Mouse (Mus musculus): Measurements from ENCODE around the gene Nrl. TPM values are rescaled to one million over a fixed set of nuclear protein-coding genes. Genes with fewer than 3 reads are reported as not detected.

Gene Nrl
- polyA plus RNA-seq, 1 experiment from 2014 or later, result not detected

GRCm38 (mm10) chr14:55554635-55555034, 29.9 kb upstream of the Nrl start:
- Histone ChIP-seq H3K36me3 (0 out of 2 replicates have a peak, but pooled peaks cover 2% of the 10 kb centered on the region), H3K27me3 (ENCODE audit: insufficient read depth, poor library complexity, severe bottlenecking) (no peaks in the 10 kb centered on the region), H3K4me3 (no peak overlapping the region), H3K27ac (no peak overlapping the region), H3K4me1 (replicated peaks) (peaks cover 8% of the 10 kb centered on the region; the same call in 1 of the 2 replicates), H3K9me3 (no peaks in the 10 kb centered on the region)
- DNase-seq (ENCODE audit: low spot score), result no peak

DNA sequence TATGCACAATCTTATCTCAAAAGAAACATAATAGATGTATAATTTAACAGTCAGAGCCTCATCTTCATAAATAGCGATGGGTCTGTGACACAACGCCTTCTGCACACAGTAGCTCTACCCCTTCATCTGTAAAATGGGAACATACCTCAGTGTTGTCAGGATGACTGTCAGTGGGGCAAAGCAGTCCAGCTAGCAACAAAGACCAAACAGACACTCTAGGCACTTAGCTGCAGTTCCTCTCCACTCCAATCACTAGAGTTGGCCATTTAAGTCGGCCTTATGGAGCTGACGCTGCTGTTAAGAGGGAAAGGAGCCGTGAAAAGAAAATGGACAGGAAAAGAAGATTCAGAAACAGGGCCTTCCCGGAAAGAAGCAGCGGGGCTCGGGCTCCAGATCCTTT, 27.0 kb upstream of the Nrl start:
- Histone ChIP-seq H3K4me1 (replicated peaks) (peaks cover under 1% of the 10 kb centered on the region; the same call in 1 of the 2 replicates), H3K27me3 (ENCODE audit: insufficient read depth, poor library complexity, severe bottlenecking) (no peaks in the 10 kb centered on the region), H3K36me3 (peaks cover 29% of the 10 kb centered on the region), H3K27ac (no peak overlapping the region), H3K9me3 (no peaks in the 10 kb centered on the region), H3K4me3 (no peak overlapping the region)
- DNase-seq (ENCODE audit: low spot score), result no peak
- WGBS, result 92% methylated on average over 8 of the region's 8 CpGs

- no peaks in the 10 kb centered on the region for H3K4me1 ChIP-seq (replicated peaks)
- H3K27me3 ChIP-seq (ENCODE audit: insufficient read depth, poor library complexity, severe bottlenecking), result no peaks in the 10 kb centered on the region
- WGBS, result 70% methylated on average over 5 of the region's 5 CpGs
- peaks cover 32% of the 10 kb centered on the region for H3K36me3 ChIP-seq
- H3K4me3 ChIP-seq, result no peak overlapping the region
- H3K9me3 ChIP-seq, result no peaks in the 10 kb centered on the region
- DNase-seq (ENCODE audit: low spot score), result no peak
- H3K27ac ChIP-seq, result no peak overlapping the region
These were observed 26.6 kb upstream of the Nrl start for GRCm38 (mm10) chr14:55551347-55551746.

GRCm38 (mm10) chr14:55550191-55550590, 25.4 kb upstream of the Nrl start:
- 90% methylated on average over 6 of the region's 6 CpGs for WGBS
- no peak overlapping the region for H3K27ac ChIP-seq
- no peak for DNase-seq (ENCODE audit: low spot score)
- no peaks in the 10 kb centered on the region for H3K9me3 ChIP-seq
- H3K36me3 ChIP-seq, result peaks cover 44% of the 10 kb centered on the region
- no peak overlapping the region for H3K4me3 ChIP-seq
- H3K4me1 ChIP-seq (replicated peaks), result no peaks in the 10 kb centered on the region
- H3K27me3 ChIP-seq (ENCODE audit: insufficient read depth, poor library complexity, severe bottlenecking), result no peaks in the 10 kb centered on the region

- Histone ChIP-seq H3K36me3 (peaks cover 52% of the 10 kb centered on the region), H3K9me3 (no peaks in the 10 kb centered on the region), H3K4me1 (replicated peaks) (peaks cover 22% of the 10 kb centered on the region), H3K27me3 (ENCODE audit: insufficient read depth, poor library complexity, severe bottlenecking) (no peaks in the 10 kb centered on the region), H3K27ac (no peak overlapping the region), H3K4me3 (no peak overlapping the region)
- whole genome bisulfite sequencing, result 93% methylated on average over 9 of the region's 9 CpGs
- DNase-seq (ENCODE audit: low spot score), result no peak
These were observed 19.6 kb upstream of the Nrl start for GRCm38 (mm10) chr14:55544334-55544733.

DNA sequence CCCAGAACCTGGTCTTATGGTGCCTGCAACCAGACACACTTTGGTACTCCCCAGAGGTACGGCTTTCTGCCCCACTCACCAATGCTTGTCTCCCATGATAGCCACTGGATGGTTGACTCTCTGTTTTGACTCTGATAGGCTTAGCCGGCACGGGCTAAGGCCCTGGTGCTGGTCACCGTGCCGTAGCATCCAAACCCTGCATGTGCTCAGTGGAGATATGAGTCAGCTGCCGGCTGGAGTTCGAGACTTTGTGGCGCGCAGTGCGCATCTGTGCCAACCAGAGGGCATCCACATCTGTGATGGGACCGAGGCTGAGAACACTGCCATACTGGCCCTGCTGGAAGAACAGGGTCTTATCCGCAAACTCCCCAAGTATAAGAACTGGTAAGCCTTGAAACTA, 17.5 kb upstream of the Nrl start:
- H3K27ac ChIP-seq, result no peak overlapping the region
- no peak for DNase-seq (ENCODE audit: low spot score)
- no peaks in the 10 kb centered on the region for H3K27me3 ChIP-seq (ENCODE audit: insufficient read depth, poor library complexity, severe bottlenecking)
- WGBS, result 95% methylated on average over 12 of the region's 12 CpGs
- H3K36me3 ChIP-seq, result peaks cover 32% of the 10 kb centered on the region
- H3K4me3 ChIP-seq, result no peak overlapping the region
- H3K4me1 ChIP-seq (replicated peaks), result peaks cover 22% of the 10 kb centered on the region
- no peaks in the 10 kb centered on the region for H3K9me3 ChIP-seq

DNA sequence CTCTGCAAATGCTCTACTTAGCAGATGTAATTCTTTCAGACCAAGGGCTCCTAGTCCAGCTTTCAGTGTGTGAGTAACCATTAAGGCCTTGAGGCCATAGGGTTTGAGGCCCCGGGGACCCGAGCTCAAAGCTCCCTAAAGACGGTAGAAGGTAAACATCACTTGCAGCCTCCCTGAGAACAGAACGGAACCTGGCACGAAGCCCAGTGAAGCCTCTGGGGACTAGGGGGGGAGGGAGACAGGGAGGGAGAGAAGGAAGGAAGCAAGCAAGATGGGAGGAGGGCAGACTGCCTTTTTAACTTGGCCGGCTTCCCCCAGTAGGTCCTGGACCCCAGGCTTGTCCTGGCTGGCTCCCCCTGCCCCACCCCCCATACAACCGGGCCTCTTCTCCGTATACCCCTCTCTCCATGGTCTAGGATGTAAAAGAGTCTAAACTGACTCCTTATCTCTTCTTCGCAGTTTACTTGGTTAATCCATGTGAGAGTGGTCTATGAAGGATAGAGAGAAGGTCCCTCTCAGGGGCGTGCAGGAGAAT, 16.1 kb upstream of the Nrl start:
- peak overlapping the region; percentile 74 for H3K4me3 ChIP-seq
- H3K9me3 ChIP-seq, result no peaks in the 10 kb centered on the region
- DNase-seq (ENCODE audit: low spot score), result peak; percentile 46
- peak overlapping the region; percentile 90 for H3K27ac ChIP-seq
- H3K36me3 ChIP-seq, result peaks cover 21% of the 10 kb centered on the region
- 9% methylated on average over 10 of the region's 10 CpGs for WGBS
- no peaks in the 10 kb centered on the region for H3K27me3 ChIP-seq (ENCODE audit: insufficient read depth, poor library complexity, severe bottlenecking)
- peaks cover 22% of the 10 kb centered on the region for H3K4me1 ChIP-seq (replicated peaks)

GRCm38 (mm10) chr14:55540067-55540786, 15.4 kb upstream of the Nrl start, which contains the start of gene Pck2:
TSS of gene Pck2 (plus strand) at chr14:55540266.
- peaks cover 22% of the 10 kb centered on the region for H3K4me1 ChIP-seq (replicated peaks)
- H3K27me3 ChIP-seq (ENCODE audit: insufficient read depth, poor library complexity, severe bottlenecking), result no peaks in the 10 kb centered on the region
- DNase-seq (ENCODE audit: low spot score), result peak; percentile 81
- H3K27ac ChIP-seq, result peak within 1 kb of the TSS; percentile 90
- no peaks in the 10 kb centered on the region for H3K9me3 ChIP-seq
- H3K36me3 ChIP-seq, result peaks cover 14% of the 10 kb centered on the region
- WGBS, result under 1% methylated on average over 32 of the region's 32 CpGs
- H3K4me3 ChIP-seq, result peak within 1 kb of the TSS; percentile 74

- DNase-seq (ENCODE audit: low spot score), result peak; percentile 42
- H3K9me3 ChIP-seq, result no peaks in the 10 kb centered on the region
- H3K4me3 ChIP-seq, result no peak overlapping the region
- 55% methylated on average over 6 of the region's 6 CpGs for whole genome bisulfite sequencing
- no peaks in the 10 kb centered on the region for H3K36me3 ChIP-seq
- H3K4me1 ChIP-seq (replicated peaks), result peaks cover 18% of the 10 kb centered on the region
- H3K27me3 ChIP-seq (ENCODE audit: insufficient read depth, poor library complexity, severe bottlenecking), result no peaks in the 10 kb centered on the region
- H3K27ac ChIP-seq, result no peak overlapping the region
These were observed 11.4 kb upstream of the Nrl start for GRCm38 (mm10) chr14:55536116-55536745.

- WGBS, result 24% methylated on average over 3 of the region's 3 CpGs
- Histone ChIP-seq H3K9me3 (no peaks in the 10 kb centered on the region), H3K36me3 (no peaks in the 10 kb centered on the region), H3K4me1 (replicated peaks) (no peaks in the 10 kb centered on the region), H3K27me3 (ENCODE audit: insufficient read depth, poor library complexity, severe bottlenecking) (peaks cover 32% of the 10 kb centered on the region), H3K27ac (no peak overlapping the region), H3K4me3 (no peak overlapping the region)
- no peak for DNase-seq (ENCODE audit: low spot score)
These were observed 3.2 kb upstream of the Nrl start for GRCm38 (mm10) chr14:55527940-55528339.

GRCm38 (mm10) chr14:55526674-55527073, 1.9 kb upstream of the Nrl start:
- no peaks in the 10 kb centered on the region for H3K36me3 ChIP-seq
- H3K4me3 ChIP-seq, result no peak overlapping the region
- 81% methylated on average over 2 of the region's 2 CpGs for WGBS
- no peak for DNase-seq (ENCODE audit: low spot score)
- H3K27ac ChIP-seq, result no peak overlapping the region
- H3K27me3 ChIP-seq (ENCODE audit: insufficient read depth, poor library complexity, severe bottlenecking), result peaks cover 44% of the 10 kb centered on the region
- no peaks in the 10 kb centered on the region for H3K4me1 ChIP-seq (replicated peaks)
- H3K9me3 ChIP-seq, result no peaks in the 10 kb centered on the region

- no peaks in the 10 kb centered on the region for H3K9me3 ChIP-seq
- H3K36me3 ChIP-seq, result no peaks in the 10 kb centered on the region
- H3K4me1 ChIP-seq (replicated peaks), result peaks cover 24% of the 10 kb centered on the region
- no peak overlapping the region for H3K27ac ChIP-seq
- no peak overlapping the region for H3K4me3 ChIP-seq
- peaks cover 61% of the 10 kb centered on the region for H3K27me3 ChIP-seq (ENCODE audit: insufficient read depth, poor library complexity, severe bottlenecking)
- 61% methylated on average over 4 of the region's 4 CpGs for WGBS
- no peak for DNase-seq (ENCODE audit: low spot score)
These were observed 719 bp downstream of the Nrl start for GRCm38 (mm10) chr14:55524062-55524461.
